Mouse (Mus musculus) ES-E14 (cell line): ENCODE results near the gene Cnih2.

ENCODE experiments used
- HCFC1 ChIP-seq: IDR thresholded peaks from 2 replicates; pipeline ENCODE4 v1.6.1; 2012; ENCODE audit warnings: low read length, inconsistent platforms, borderline replicate concordance; ENCODE audit not compliant: insufficient read depth
- MAFK ChIP-seq: IDR thresholded peaks from 2 replicates; pipeline ENCODE4 v1.6.1; 2014; ENCODE audit warnings: mild to moderate bottlenecking, low read depth, low read length, inconsistent platforms; ENCODE audit not compliant: insufficient read depth

GRCm38 (mm10) chr19:5048138-5049056, 49.9 kb downstream of the Cnih2 start:
- TF ChIP-seq HCFC1 (no peak), MAFK (no peak)
